Mouse (Mus musculus): ENCODE measurements around the gene Zc3h12a.

DNA sequence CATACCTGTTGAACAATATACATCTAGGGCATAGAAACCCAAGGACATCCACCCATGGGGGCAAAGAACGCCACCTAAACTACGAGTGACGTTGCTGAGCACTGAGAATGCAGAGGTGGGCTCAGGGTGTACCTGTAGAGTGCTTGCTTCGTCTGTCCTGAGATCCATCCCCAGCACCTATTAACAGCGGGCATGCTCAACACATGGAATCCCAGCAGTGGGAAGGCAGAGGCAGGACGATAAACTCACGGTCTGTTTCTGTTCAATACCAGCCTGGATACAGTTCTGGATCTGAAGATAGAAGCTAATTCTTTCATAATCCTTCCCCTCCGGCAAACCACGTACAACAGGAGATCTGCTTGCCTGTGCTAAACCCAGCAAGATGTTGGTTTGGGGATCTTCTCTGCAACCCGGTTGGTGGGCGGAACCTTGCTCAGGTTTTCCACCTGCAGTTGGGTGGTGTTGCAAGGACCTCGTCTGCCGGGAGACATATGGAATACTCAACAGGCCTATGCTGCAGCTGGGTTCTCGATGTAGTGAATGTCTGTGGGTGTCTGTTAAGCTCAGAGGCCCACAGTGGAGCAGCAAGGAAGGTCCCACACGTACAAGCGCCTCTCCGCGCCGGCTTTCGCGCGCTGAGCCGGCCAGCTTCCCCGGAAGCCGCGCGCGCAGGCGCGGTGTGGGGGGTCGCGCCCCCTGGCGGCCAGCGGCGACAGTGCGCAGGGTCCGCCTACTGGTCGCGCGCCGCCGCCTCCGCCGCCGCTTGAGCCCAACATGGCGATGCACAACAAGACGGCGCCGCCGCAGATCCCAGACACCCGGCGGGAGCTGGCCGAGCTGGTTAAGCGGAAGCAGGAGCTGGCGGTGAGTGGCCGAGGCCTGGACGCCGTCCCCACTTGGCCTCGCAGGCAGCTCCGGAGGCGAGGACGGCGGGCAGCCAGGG is 43.0 kb downstream of the Zc3h12a start, which contains the start of gene Meaf6:
- TF ChIP-seq CTCF (IDR thresholded peaks at IDR 0.05; ENCODE audit: low read depth, low read length) (peak; percentile 68), POLR2A (IDR thresholded peaks at IDR 0.05; ENCODE audit: insufficient read depth, low read length) (peak; percentile 84)
